ENCODE assay signal across 30 mouse cellular contexts in the genomic region with DNA sequence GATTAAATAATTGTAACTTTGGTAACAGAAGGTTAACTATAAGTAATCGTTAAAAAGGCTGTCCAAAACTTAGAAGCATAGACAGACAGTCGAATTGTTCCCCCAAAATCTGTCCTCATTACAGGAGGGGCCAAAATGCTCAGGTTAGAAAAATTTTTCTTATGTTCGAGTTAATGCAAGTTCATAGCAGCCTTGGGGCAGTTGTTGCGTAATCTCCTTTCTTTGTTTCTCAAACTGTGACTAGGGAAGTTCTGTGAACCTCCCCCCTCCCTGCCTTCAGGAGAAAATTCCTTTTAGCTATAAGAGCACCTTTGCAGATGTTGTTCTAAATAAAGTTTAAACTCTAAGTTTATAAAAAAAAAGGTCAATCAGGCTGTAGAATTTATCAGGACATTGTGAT.
A peak's percentile ranks its signal among the peaks of the same experiment; 100 is the strongest.
DNase-seq lines count a peak whose midpoint lies in the region; ATAC-seq and TF ChIP-seq lines count a peak whose summit lies in the region.
"Had no signal": no experiment of that assay in that cellular context is flagged by ENCODE, and none has a peak within 500 bp of the region (broad histone marks: within the 10 kb centered on the region; RNA-seq: fewer than 3 reads in every experiment).

No protein-coding gene starts in this region.

- H3K4me3 ChIP-seq in limb, embryonic 14.5 days (replicated peaks; ENCODE audit: low read length) = no peak overlapping the region
- H3K4me3 ChIP-seq in limb, embryonic 10.5 days = no peak overlapping the region
- H3K4me3 ChIP-seq in embryonic facial prominence, embryonic 14.5 days (ENCODE audit: low read depth, low read length) = no peak overlapping the region
- no peak overlapping the region for H3K4me3 ChIP-seq in myocyte
- H3K4me3 ChIP-seq: embryonic facial prominence, embryonic 12.5 days; erythroblast, embryonic 14.5 days; forebrain, embryonic 10.5 days; forebrain, embryonic 13.5 days; gastrocnemius, adult 2 months; heart, embryonic 12.5 days; heart, embryonic 15.5 days; hindbrain, embryonic 10.5 days; hindbrain, embryonic 13.5 days; intestine, embryonic 15.5 days had no signal

- peak; percentile 42 for DNase-seq in limb, embryonic 14.5 days (ENCODE audit: low spot score)
- DNase-seq in limb, embryonic 10.5 days (ENCODE audit: low spot score) = no peak
- peak; percentile 3 for DNase-seq in embryonic facial prominence, embryonic 14.5 days (ENCODE audit: low spot score)
- no peak for DNase-seq in frontal cortex, postnatal 36 days (ENCODE audit: low spot score in 2 of 2)
- no peak for DNase-seq in left cerebral cortex, adult 18-20 months (ENCODE audit: low spot score in 2 of 2)
- DNase-seq: adrenal gland, postnatal 10 days; cerebellum, adult 11-12 months; cerebellum, adult 8-10 months; cerebellum, postnatal 10 days; cerebellum, postnatal 36 days; embryo, embryonic 11 days; gastrocnemius, adult 2 months; gastrocnemius, postnatal 14 days; heart, adult 18-20 months; heart, postnatal 10 days; heart, postnatal 36 days; kidney, adult 18-20 months had no signal

- no peaks in the 10 kb centered on the region for H3K4me1 ChIP-seq in limb, embryonic 14.5 days (ENCODE audit: control insufficient read depth, insufficient read depth, low read length)
- no peaks in the 10 kb centered on the region for H3K4me1 ChIP-seq in limb, embryonic 10.5 days
- H3K4me1 ChIP-seq in embryonic facial prominence, embryonic 14.5 days (ENCODE audit: control insufficient read depth, insufficient read depth, low read length) = no peaks in the 10 kb centered on the region
- H3K4me1 ChIP-seq: embryonic facial prominence, embryonic 12.5 days; forebrain, embryonic 10.5 days; forebrain, embryonic 13.5 days; heart, embryonic 12.5 days; heart, embryonic 15.5 days; hindbrain, embryonic 10.5 days; hindbrain, embryonic 13.5 days; intestine, embryonic 15.5 days had no signal

- H3K79me2 ChIP-seq in myocyte (ENCODE audit: control insufficient read depth, insufficient read depth) = no peaks in the 10 kb centered on the region

- no peak overlapping the region for H3K27ac ChIP-seq in limb, embryonic 14.5 days (replicated peaks; ENCODE audit: low read depth, low read length)
- no peak overlapping the region for H3K27ac ChIP-seq in limb, embryonic 10.5 days
- no peak overlapping the region for H3K27ac ChIP-seq in embryonic facial prominence, embryonic 14.5 days (replicated peaks; ENCODE audit: low read depth, low read length)
- H3K27ac ChIP-seq: embryonic facial prominence, embryonic 12.5 days; forebrain, embryonic 10.5 days; forebrain, embryonic 13.5 days; gastrocnemius, adult 2 months; heart, embryonic 15.5 days; hindbrain, embryonic 10.5 days; hindbrain, embryonic 13.5 days; intestine, embryonic 15.5 days had no signal

- H3K9ac ChIP-seq in limb, embryonic 14.5 days (ENCODE audit: low read depth, low read length, severe bottlenecking) = no peak overlapping the region
- no peak overlapping the region for H3K9ac ChIP-seq in embryonic facial prominence, embryonic 14.5 days (ENCODE audit: low read depth, low read length)
- H3K9ac ChIP-seq: embryonic facial prominence, embryonic 12.5 days; forebrain, embryonic 13.5 days; heart, embryonic 12.5 days; heart, embryonic 15.5 days; hindbrain, embryonic 13.5 days; intestine, embryonic 15.5 days had no signal

- H3K9me3 ChIP-seq in limb, embryonic 14.5 days (ENCODE audit: control insufficient read depth, low read length) = no peaks in the 10 kb centered on the region
- no peaks in the 10 kb centered on the region for H3K9me3 ChIP-seq in limb, embryonic 10.5 days (replicated peaks)
- no peaks in the 10 kb centered on the region for H3K9me3 ChIP-seq in embryonic facial prominence, embryonic 14.5 days (ENCODE audit: control insufficient read depth, low read length)
- H3K9me3 ChIP-seq: embryonic facial prominence, embryonic 12.5 days; intestine, embryonic 15.5 days had no signal

- 56% methylated on average over 4 of the region's 4 CpGs for WGBS in limb, embryonic 14.5 days
- 87% methylated on average over 4 of the region's 4 CpGs for WGBS in limb, embryonic 10.5 days
- 74% methylated on average over 4 of the region's 4 CpGs for WGBS in embryonic facial prominence, embryonic 14.5 days

- H3K27me3 ChIP-seq in limb, embryonic 14.5 days (ENCODE audit: control insufficient read depth, insufficient read depth, low read length) = no peaks in the 10 kb centered on the region
- H3K27me3 ChIP-seq in limb, embryonic 10.5 days (ENCODE audit: low read depth, poor library complexity, severe bottlenecking) = no peaks in the 10 kb centered on the region
- no peaks in the 10 kb centered on the region for H3K27me3 ChIP-seq in embryonic facial prominence, embryonic 14.5 days (replicated peaks; ENCODE audit: control insufficient read depth, insufficient read depth, low read length)
- H3K27me3 ChIP-seq in myocyte (ENCODE audit: control insufficient read depth, insufficient read depth, insufficient read length) = no peaks in the 10 kb centered on the region
- H3K27me3 ChIP-seq: embryonic facial prominence, embryonic 12.5 days; forebrain, embryonic 13.5 days; heart, embryonic 12.5 days; heart, embryonic 15.5 days; hindbrain, embryonic 13.5 days; intestine, embryonic 15.5 days had no signal

- H3K4me2 ChIP-seq in limb, embryonic 14.5 days (replicated peaks; ENCODE audit: low read depth, low read length, severe bottlenecking) = no peak overlapping the region
- no peak overlapping the region for H3K4me2 ChIP-seq in embryonic facial prominence, embryonic 14.5 days (ENCODE audit: low read depth, low read length)
- no peak overlapping the region for H3K4me2 ChIP-seq in myocyte (ENCODE audit: low read depth)
- H3K4me2 ChIP-seq: embryonic facial prominence, embryonic 12.5 days; forebrain, embryonic 13.5 days; heart, embryonic 12.5 days; heart, embryonic 15.5 days; hindbrain, embryonic 13.5 days; intestine, embryonic 15.5 days had no signal

- no peaks in the 10 kb centered on the region for H3K36me3 ChIP-seq in limb, embryonic 14.5 days (ENCODE audit: control insufficient read depth, insufficient read depth, low read length)
- no peaks in the 10 kb centered on the region for H3K36me3 ChIP-seq in limb, embryonic 10.5 days
- H3K36me3 ChIP-seq in embryonic facial prominence, embryonic 14.5 days (ENCODE audit: control insufficient read depth, insufficient read depth, low read length) = no peaks in the 10 kb centered on the region
- no peaks in the 10 kb centered on the region for H3K36me3 ChIP-seq in myocyte (ENCODE audit: control insufficient read depth, insufficient read depth)
- H3K36me3 ChIP-seq: embryonic facial prominence, embryonic 12.5 days; forebrain, embryonic 10.5 days; heart, embryonic 12.5 days; heart, embryonic 15.5 days; hindbrain, embryonic 10.5 days; hindbrain, embryonic 13.5 days; intestine, embryonic 15.5 days had no signal

- no peak for TF ChIP-seq POLR2A in limb, embryonic 14.5 days (IDR thresholded peaks at IDR 0.05; ENCODE audit: borderline replicate concordance, extremely low read depth, insufficient read depth, insufficient read length)
- no peak for TF ChIP-seq POLR2A in myocyte (IDR thresholded peaks at IDR 0.05; ENCODE audit: insufficient read length, low read depth)

- H3ac ChIP-seq in myocyte (ENCODE audit: control insufficient read depth, insufficient read length) = no peak overlapping the region

- no peak for ATAC-seq in limb, embryonic 14.5 days (ENCODE audit: low FRiP score, low read depth)
- no peak for ATAC-seq in embryonic facial prominence, embryonic 14.5 days (ENCODE audit: low read depth)
- ATAC-seq: CD4-positive, CD25-positive, alpha-beta regulatory T cell, adult 4 months; forebrain, embryonic 13.5 days; forebrain, embryonic 16.5 days; hindbrain, embryonic 16.5 days; intestine, embryonic 15.5 days had no signal

TF ChIP-seq in myocyte, 11 proteins besides CTCF, POLR2A, EP300 and RAD21:
- peak; percentile 76 for TF ChIP-seq CEBPB (IDR thresholded peaks at IDR 0.05; ENCODE audit: insufficient read depth, poor library complexity, severe bottlenecking)
- no peak for TF ChIP-seq E2F4 (IDR thresholded peaks at IDR 0.05; ENCODE audit: insufficient read depth)
- no peak for TF ChIP-seq SRF (IDR thresholded peaks at IDR 0.05; ENCODE audit: control insufficient read depth, insufficient read length, low read depth)

Comparison
In these comparisons a context has a peak if more than half of its experiments do, and no peak if none do; other contexts are left out.
1. DNase-seq: peak in limb, embryonic 14.5 days (single experiment) and embryonic facial prominence, embryonic 14.5 days (single experiment); none in limb, embryonic 10.5 days (single experiment), frontal cortex, postnatal 36 days (0 of 2) and left cerebral cortex, adult 18-20 months (0 of 2).